Mouse (Mus musculus) intestine, embryonic 14.5 days (tissue): ENCODE data around the gene Zcchc17. TPM values are rescaled to one million over a fixed set of nuclear protein-coding genes. Genes with fewer than 3 reads are reported as not detected.

Experiments used
- ATAC-seq: fragments of 200-750 bp; cut with Nextera tagmentation; replicated peaks from 2 replicates; pipeline ENCODE4 v1.8.0; 2017; ENCODE audit warnings: low read depth, moderate number of reproducible peaks, moderate TSS enrichment, moderate library complexity; ENCODE audit not compliant: low FRiP score, low TSS enrichment
- DNase-seq: peaks from one replicate; pipeline ENCODE4 v3.0.0-alpha.2; 2018; ENCODE audit warnings: low spot score
- H3K27ac ChIP-seq: fragments of 300-500 bp; sonication (generic); 2 replicates; pipeline ENCODE4 v1.5.1; 2014; ENCODE audit warnings: low read depth, mild to moderate bottlenecking, control low read depth
- H3K27me3 ChIP-seq: fragments of 300-500 bp; sonication (generic); replicated peaks from 2 replicates; pipeline ENCODE4 v1.6.1; 2014; ENCODE audit warnings: low read length, control low read depth; ENCODE audit not compliant: control insufficient read depth, insufficient read depth
- H3K36me3 ChIP-seq: fragments of 300-500 bp; sonication (generic); 2 replicates; pipeline ENCODE4 v1.6.1; 2014; ENCODE audit warnings: low read length, control low read depth; ENCODE audit not compliant: control insufficient read depth, insufficient read depth
- H3K4me1 ChIP-seq: fragments of 300-500 bp; sonication (generic); replicated peaks from 2 replicates; pipeline ENCODE4 v1.6.1; 2014; ENCODE audit warnings: low read length, control low read depth, mixed read lengths; ENCODE audit not compliant: control insufficient read depth, insufficient read depth
- H3K4me2 ChIP-seq: fragments of 300-500 bp; sonication (generic); 2 replicates; pipeline ENCODE4 v1.6.1; 2014; ENCODE audit warnings: low read length
- H3K4me3 ChIP-seq: fragments of 300-500 bp; sonication (generic); 2 replicates; pipeline ENCODE4 v1.5.1; 2014; ENCODE audit warnings: low read depth, low read length, control low read depth, mixed read lengths
- H3K9ac ChIP-seq: fragments of 300-500 bp; sonication (generic); 2 replicates; pipeline ENCODE4 v1.6.1; 2014; ENCODE audit warnings: mild to moderate bottlenecking, low read length
- H3K9me3 ChIP-seq: fragments of 300-500 bp; sonication (generic); 2 replicates; pipeline ENCODE4 v1.6.1; 2016; ENCODE audit warnings: low read length, control low read depth; ENCODE audit not compliant: control insufficient read depth
- WGBS: fragments of 180-500 bp; shearing (Covaris S2); extraction: QIAGEN DNeasy Blood & Tissue Kit; methylation state at CpG from one replicate; pipeline ENCODE4 v1.1.7; 2014; 5-methylcytosine and 5-hydroxymethylcytosine counted together
- polyA plus RNA-seq: library from polyadenylated mRNA; unstranded; fragments of >200 nt; fragmentation: Nextera tagmentation; extraction: Ambion mirVana; gene quantifications from 2 replicates; pipeline ENCODE4 v1.2.1, GENCODE M21; 2014

The Zcchc17 gene
- polyA plus RNA-seq, 1 experiment from 2014 or later: 62.9 TPM

GRCm38 (mm10) chr4:130270611-130271347, 89.0 kb downstream of the Zcchc17 start:
- WGBS: 81% methylated on average over 6 of the region's 6 CpGs
- Histone ChIP-seq H3K36me3 (no peaks in the 10 kb centered on the region), H3K9me3 (no peaks in the 10 kb centered on the region), H3K27me3 (peaks cover 19% of the 10 kb centered on the region), H3K4me3 (no peak overlapping the region), H3K4me1 (peaks cover 8% of the 10 kb centered on the region; the same call in 1 of the 2 replicates), H3K27ac (no peak overlapping the region), H3K9ac (no peak overlapping the region), H3K4me2 (no peak overlapping the region)
- ATAC-seq (no peak), DNase-seq (no peak)

- no peaks in the 10 kb centered on the region for H3K9me3 ChIP-seq
- H3K4me3 ChIP-seq: no peak overlapping the region
- no peak for ATAC-seq
- H3K4me2 ChIP-seq: no peak overlapping the region
- DNase-seq: no peak
- H3K27me3 ChIP-seq: peaks cover 16% of the 10 kb centered on the region; the same call in 1 of the 2 replicates
- WGBS: 82% methylated on average over 8 of the region's 8 CpGs
- H3K36me3 ChIP-seq: no peaks in the 10 kb centered on the region
- H3K27ac ChIP-seq: no peak overlapping the region
- H3K4me1 ChIP-seq: peaks cover 8% of the 10 kb centered on the region; the same call in 1 of the 2 replicates
- no peak overlapping the region for H3K9ac ChIP-seq
These were observed 89.7 kb downstream of the Zcchc17 start for GRCm38 (mm10) chr4:130270089-130270488.

GRCm38 (mm10) chr4:130268736-130269135, 91.0 kb downstream of the Zcchc17 start:
- DNase-seq (no peak), ATAC-seq (no peak)
- Histone ChIP-seq H3K27ac (no peak overlapping the region), H3K27me3 (0 out of 2 replicates have a peak, but pooled peaks cover 6% of the 10 kb centered on the region), H3K4me3 (no peak overlapping the region), H3K9ac (no peak overlapping the region), H3K9me3 (no peaks in the 10 kb centered on the region), H3K36me3 (no peaks in the 10 kb centered on the region), H3K4me1 (peaks cover 7% of the 10 kb centered on the region; the same call in 1 of the 2 replicates), H3K4me2 (no peak overlapping the region)
- WGBS: 84% methylated on average over 10 of the region's 10 CpGs

- Histone ChIP-seq H3K27ac (no peak overlapping the region), H3K9me3 (no peaks in the 10 kb centered on the region), H3K4me1 (0 out of 2 replicates have a peak, but pooled peaks cover 5% of the 10 kb centered on the region), H3K27me3 (no peaks in the 10 kb centered on the region), H3K4me2 (0 out of 2 replicates have a peak overlapping the region, but pooled peaks have one; percentile 25), H3K9ac (no peak overlapping the region), H3K4me3 (no peak overlapping the region), H3K36me3 (no peaks in the 10 kb centered on the region)
- 69% methylated on average over 7 of the region's 7 CpGs for WGBS
- DNase-seq (no peak), ATAC-seq (0 out of 2 replicates have a peak, but pooled peaks have one; percentile 7)
These were observed 92.7 kb downstream of the Zcchc17 start for GRCm38 (mm10) chr4:130267069-130267468.

- no peak overlapping the region for H3K4me3 ChIP-seq
These were observed 93.1 kb downstream of the Zcchc17 start for GRCm38 (mm10) chr4:130266601-130267000.

More at GRCm38 (mm10) chr4:130266601-130267000, 93.1 kb downstream of the Zcchc17 start:
- H3K4me2 ChIP-seq: peak overlapping the region; percentile 25
- H3K36me3 ChIP-seq: no peaks in the 10 kb centered on the region
- H3K27ac ChIP-seq: no peak overlapping the region
- WGBS: 52% methylated on average over 9 of the region's 9 CpGs
- H3K9me3 ChIP-seq: no peaks in the 10 kb centered on the region
- H3K27me3 ChIP-seq: no peaks in the 10 kb centered on the region
- no peak for DNase-seq
- no peak for ATAC-seq
- H3K9ac ChIP-seq: no peak overlapping the region
- 0 out of 2 replicates have a peak, but pooled peaks cover 5% of the 10 kb centered on the region for H3K4me1 ChIP-seq

Other genes starting within 250 kb of the Zcchc17 start
- gene Hcrtr1, start 220.6 kb downstream of the Zcchc17 start, polyA plus RNA-seq: 0.15 TPM in 1 of 2 replicates, not detected in the other
- gene Tinagl1, start 184.8 kb downstream of the Zcchc17 start, polyA plus RNA-seq: 27.0 and 39.6 TPM in 2 replicates
- gene Gm853, start 137.5 kb downstream of the Zcchc17 start, polyA plus RNA-seq: not detected in 2 replicates
- 24.1 and 25.3 TPM in 2 replicates for gene Serinc2, start 80.7 kb downstream of the Zcchc17 start, polyA plus RNA-seq
- gene Fabp3, start 51.3 kb downstream of the Zcchc17 start, polyA plus RNA-seq: 5.5 and 6.6 TPM in 2 replicates
- gene Gm10570, start 51.3 kb downstream of the Zcchc17 start, polyA plus RNA-seq: not detected in 2 replicates
- gene Snrnp40, start 189 bp upstream of the Zcchc17 start, polyA plus RNA-seq: 155 and 166 TPM in 2 replicates
- gene Nkain1, start 214.2 kb upstream of the Zcchc17 start, polyA plus RNA-seq: 2.5 and 3.1 TPM in 2 replicates